Mouse (Mus musculus) liver, embryonic 12.5 days (tissue): ENCODE measurements around the gene Lrp8. TPM values are rescaled to one million over a fixed set of nuclear protein-coding genes. Genes with fewer than 3 reads are reported as not detected.

Source experiments
- ATAC-seq: fragments of 200-750 bp; cut with Nextera tagmentation; 2 replicates; pipeline ENCODE4 v1.8.0; 2017; ENCODE audit warnings: moderate number of reproducible peaks, mild to moderate bottlenecking, moderate library complexity
- H3K27ac ChIP-seq: fragments of 300-500 bp; sonication (generic); 2 replicates; pipeline ENCODE4 v1.5.1; 2016; ENCODE audit warnings: mild to moderate bottlenecking
- H3K27me3 ChIP-seq: fragments of 300-500 bp; sonication (generic); replicated peaks from 2 replicates; pipeline ENCODE4 v1.6.1; 2016; ENCODE audit warnings: mild to moderate bottlenecking, moderate library complexity
- H3K36me3 ChIP-seq: fragments of 300-500 bp; sonication (generic); 2 replicates; pipeline ENCODE4 v1.6.1; 2016; ENCODE audit warnings: mild to moderate bottlenecking, moderate library complexity
- H3K4me1 ChIP-seq: fragments of 300-500 bp; sonication (generic); 2 replicates; pipeline ENCODE4 v1.6.1; 2016
- H3K4me2 ChIP-seq: fragments of 300-500 bp; sonication (generic); 2 replicates; pipeline ENCODE4 v1.6.1; 2016; ENCODE audit warnings: mild to moderate bottlenecking, moderate library complexity
- H3K4me3 ChIP-seq: fragments of 300-500 bp; sonication (generic); 2 replicates; pipeline ENCODE4 v1.5.1; 2016; ENCODE audit warnings: mild to moderate bottlenecking, moderate library complexity
- H3K9ac ChIP-seq: fragments of 300-500 bp; sonication (generic); 2 replicates; pipeline ENCODE4 v1.6.1; 2016; ENCODE audit warnings: mild to moderate bottlenecking, moderate library complexity
- H3K9me3 ChIP-seq: fragments of 300-500 bp; sonication (generic); replicated peaks from 2 replicates; pipeline ENCODE4 v1.6.1; 2016; ENCODE audit warnings: mild to moderate bottlenecking, moderate library complexity
- WGBS: fragments of 180-500 bp; shearing (Covaris S2); methylation state at CpG from one replicate; pipeline ENCODE4 v1.1.7; 2016; ENCODE audit not compliant: insufficient replicate concordance; 5-methylcytosine and 5-hydroxymethylcytosine counted together
- polyA plus RNA-seq: library from polyadenylated mRNA; unstranded; fragments of >200 nt; fragmentation: Nextera tagmentation; extraction: Ambion mirVana; gene quantifications from 2 replicates; pipeline ENCODE4 v1.2.1, GENCODE M21; 2016

Lrp8 gene
- polyA plus RNA-seq: 7.6 and 8.5 TPM in 2 replicates

DNA sequence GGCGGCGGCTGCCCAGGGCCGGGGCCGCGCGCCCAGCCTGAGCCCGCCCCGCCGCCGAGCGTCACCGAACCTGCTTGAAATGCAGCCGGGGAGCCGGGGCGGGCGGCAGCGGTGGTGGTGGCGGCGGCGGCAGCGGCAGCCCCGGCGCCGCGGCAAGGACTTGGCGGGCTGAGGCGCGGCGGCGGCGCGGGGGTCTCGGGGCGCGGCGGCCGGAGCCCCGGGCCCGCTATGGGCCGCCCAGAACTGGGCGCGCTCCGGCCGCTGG is at the start of gene Lrp8:
Lrp8 (plus strand) TSS at position 77 of the 265 bp plus-strand sequence.
- peaks cover 15% of the 10 kb centered on the region for H3K27me3 ChIP-seq
- no peaks in the 10 kb centered on the region for H3K9me3 ChIP-seq
- peak within 1 kb of the TSS; percentile 85 for H3K9ac ChIP-seq
- ATAC-seq: no peak
- H3K36me3 ChIP-seq: peaks cover 16% of the 10 kb centered on the region
- H3K4me2 ChIP-seq: peak within 1 kb of the TSS; percentile 100
- H3K4me3 ChIP-seq: peak within 1 kb of the TSS; percentile 79
- H3K27ac ChIP-seq: peak within 1 kb of the TSS; percentile 95
- 2% methylated on average over 12 of the region's 44 CpGs for WGBS
- H3K4me1 ChIP-seq: peaks cover 50% of the 10 kb centered on the region

DNA sequence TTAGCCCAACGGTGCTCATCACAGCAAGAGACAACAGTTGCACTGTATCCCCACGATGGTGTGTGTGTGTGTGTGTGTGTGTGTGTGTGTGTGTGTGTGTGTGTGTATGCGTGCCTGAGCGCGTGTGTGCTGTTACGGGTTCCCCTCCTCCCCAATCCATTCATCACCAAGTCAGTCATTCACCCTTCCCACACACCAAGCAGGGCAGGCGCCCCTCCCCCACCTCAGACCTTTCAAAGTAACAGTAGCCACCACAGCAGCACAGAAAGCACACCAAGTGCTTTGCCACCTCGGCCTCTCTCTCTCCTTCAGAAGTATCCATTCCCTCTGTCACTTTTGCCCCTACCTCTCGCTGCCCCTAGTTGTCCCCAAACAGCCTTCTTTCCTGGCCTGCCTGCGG is 45.8 kb upstream of the Lrp8 start:
- Histone ChIP-seq H3K27me3 (peaks cover 50% of the 10 kb centered on the region), H3K36me3 (no peaks in the 10 kb centered on the region), H3K4me3 (no peak overlapping the region), H3K9ac (no peak overlapping the region), H3K27ac (no peak overlapping the region), H3K4me2 (no peak overlapping the region), H3K4me1 (peaks cover 8% of the 10 kb centered on the region; the same call in 1 of the 2 replicates), H3K9me3 (no peaks in the 10 kb centered on the region)
- WGBS: 38% methylated on average over 9 of the region's 10 CpGs
- no peak for ATAC-seq

GRCm38 (mm10) chr4:107757487-107758470 is 44.3 kb upstream of the Lrp8 start:
- Histone ChIP-seq H3K9me3 (no peaks in the 10 kb centered on the region), H3K36me3 (no peaks in the 10 kb centered on the region), H3K27me3 (peaks cover 51% of the 10 kb centered on the region), H3K4me1 (peaks cover 8% of the 10 kb centered on the region; the same call in 1 of the 2 replicates), H3K27ac (no peak overlapping the region), H3K4me3 (no peak overlapping the region), H3K4me2 (no peak overlapping the region), H3K9ac (no peak overlapping the region)
- whole genome bisulfite sequencing: 64% methylated on average over 15 of the region's 15 CpGs
- no peak for ATAC-seq

GRCm38 (mm10) chr4:107758938-107759337 is 43.1 kb upstream of the Lrp8 start:
- H3K27me3 ChIP-seq: peaks cover 51% of the 10 kb centered on the region
- H3K4me1 ChIP-seq: peaks cover 8% of the 10 kb centered on the region; the same call in 1 of the 2 replicates
- 64% methylated on average over 9 of the region's 9 CpGs for WGBS
- H3K36me3 ChIP-seq: no peaks in the 10 kb centered on the region
- no peak overlapping the region for H3K9ac ChIP-seq
- H3K4me3 ChIP-seq: no peak overlapping the region
- no peak overlapping the region for H3K27ac ChIP-seq
- ATAC-seq: no peak
- no peak overlapping the region for H3K4me2 ChIP-seq
- H3K9me3 ChIP-seq: no peaks in the 10 kb centered on the region

DNA sequence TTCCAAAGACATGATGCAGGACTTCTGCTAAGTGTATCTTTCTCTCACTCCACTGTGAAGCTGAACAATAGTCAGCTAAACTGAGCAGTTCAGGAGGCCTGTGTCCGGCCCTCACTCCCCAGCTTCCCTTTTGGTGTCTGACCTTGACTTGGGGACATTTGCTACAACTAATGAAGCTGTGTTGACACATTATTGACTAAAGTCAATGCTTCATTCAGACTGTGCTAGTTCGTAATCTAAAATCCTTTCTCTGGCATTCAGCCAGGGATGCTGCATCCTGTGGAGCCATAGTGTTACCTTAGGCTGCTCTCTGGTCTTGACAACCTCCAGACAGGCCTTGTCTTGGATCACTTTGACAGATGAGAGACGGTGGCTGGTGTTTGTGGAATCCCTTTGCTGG is 39.1 kb upstream of the Lrp8 start:
- 46% methylated on average over 3 of the region's 3 CpGs for WGBS
- H3K27ac ChIP-seq: no peak overlapping the region
- no peak for ATAC-seq

DNA sequence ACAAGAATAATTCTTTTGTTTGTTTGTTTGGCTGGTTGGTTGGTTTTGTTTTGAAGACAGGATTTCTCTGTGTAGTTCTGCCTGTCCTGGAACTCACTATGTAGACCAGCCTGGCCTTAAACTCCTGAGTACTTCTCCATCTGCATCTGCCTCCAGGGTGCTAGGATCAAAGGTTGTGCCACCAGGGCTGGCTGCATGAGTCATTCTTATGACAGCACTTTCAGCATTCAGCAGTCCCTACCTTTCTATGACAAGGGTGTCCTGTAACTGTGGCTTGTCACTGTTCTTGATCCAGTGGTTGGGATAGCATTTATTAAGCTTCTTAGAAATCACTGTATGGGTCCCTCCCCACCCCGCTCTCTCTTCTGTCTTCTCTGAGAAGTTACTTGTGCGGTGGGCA is 38.5 kb upstream of the Lrp8 start:
- no peak overlapping the region for H3K27ac ChIP-seq
- no peak for ATAC-seq
- H3K9me3 ChIP-seq: no peaks in the 10 kb centered on the region
- no peak overlapping the region for H3K9ac ChIP-seq
- H3K36me3 ChIP-seq: no peaks in the 10 kb centered on the region
- H3K4me3 ChIP-seq: no peak overlapping the region
- H3K4me2 ChIP-seq: no peak overlapping the region
- WGBS: 81% methylated on average over 2 of the region's 2 CpGs
- no peaks in the 10 kb centered on the region for H3K4me1 ChIP-seq
- peaks cover 36% of the 10 kb centered on the region for H3K27me3 ChIP-seq

More for the DNA sequence above, 39.1 kb upstream of the Lrp8 start:
- H3K9ac ChIP-seq: no peak overlapping the region
- peaks cover 39% of the 10 kb centered on the region for H3K27me3 ChIP-seq
- no peak overlapping the region for H3K4me2 ChIP-seq
- no peaks in the 10 kb centered on the region for H3K4me1 ChIP-seq
- no peaks in the 10 kb centered on the region for H3K9me3 ChIP-seq
- no peak overlapping the region for H3K4me3 ChIP-seq
- H3K36me3 ChIP-seq: no peaks in the 10 kb centered on the region

- 64% methylated on average over 9 of the region's 9 CpGs for WGBS
- no peak overlapping the region for H3K4me3 ChIP-seq
- no peaks in the 10 kb centered on the region for H3K36me3 ChIP-seq
- no peak overlapping the region for H3K9ac ChIP-seq
- H3K27me3 ChIP-seq: peaks cover 32% of the 10 kb centered on the region
- H3K4me1 ChIP-seq: no peaks in the 10 kb centered on the region
- H3K9me3 ChIP-seq: no peaks in the 10 kb centered on the region
- H3K4me2 ChIP-seq: no peak overlapping the region
- no peak overlapping the region for H3K27ac ChIP-seq
- ATAC-seq: no peak
Measured at GRCm38 (mm10) chr4:107765196-107765813, 36.8 kb upstream of the Lrp8 start.

GRCm38 (mm10) chr4:107766182-107766581 is 35.9 kb upstream of the Lrp8 start:
- peaks cover 23% of the 10 kb centered on the region for H3K27me3 ChIP-seq
- 68% methylated on average over 5 of the region's 5 CpGs for WGBS
- H3K27ac ChIP-seq: no peak overlapping the region

DNA sequence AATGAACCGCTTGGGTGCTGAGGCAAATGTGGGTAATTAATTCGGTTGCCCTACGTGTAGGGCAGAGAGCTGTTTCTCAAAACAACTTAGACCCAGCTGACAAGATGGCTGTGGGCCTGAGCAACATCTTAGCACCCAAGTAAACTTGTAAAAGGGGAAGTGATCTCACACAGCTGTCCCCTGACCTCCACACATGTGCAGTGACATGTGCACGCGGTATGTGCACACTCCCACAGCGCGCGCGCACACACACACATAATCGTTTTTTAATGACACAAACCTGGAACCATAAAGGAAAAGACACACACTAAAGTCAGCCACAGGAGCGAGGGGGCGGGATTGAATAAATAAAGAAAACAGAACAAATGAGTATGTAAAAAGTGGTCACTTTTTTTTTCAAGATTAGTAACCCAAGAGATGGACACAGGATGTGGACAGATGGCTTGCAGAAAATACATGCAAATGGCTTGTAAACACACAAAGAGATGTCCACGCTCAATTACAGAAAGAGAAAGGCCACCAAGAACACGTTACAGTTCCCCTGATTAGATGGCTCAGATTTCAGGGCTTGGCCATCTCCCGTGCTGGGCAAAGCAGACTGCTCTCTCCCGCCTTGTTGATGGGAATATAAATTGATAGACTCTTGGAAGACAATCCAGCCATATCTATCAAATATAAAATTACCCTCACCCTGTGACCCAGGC is 29.8 kb upstream of the Lrp8 start:
- Histone ChIP-seq H3K9ac (no peak overlapping the region), H3K4me3 (no peak overlapping the region), H3K4me2 (no peak overlapping the region), H3K4me1 (peaks cover 14% of the 10 kb centered on the region), H3K27me3 (0 out of 2 replicates have a peak, but pooled peaks cover 13% of the 10 kb centered on the region), H3K36me3 (no peaks in the 10 kb centered on the region), H3K27ac (no peak overlapping the region), H3K9me3 (0 out of 2 replicates have a peak, but pooled peaks cover 6% of the 10 kb centered on the region)
- no peak for ATAC-seq
- WGBS: 80% methylated on average over 16 of the region's 16 CpGs

More at GRCm38 (mm10) chr4:107766182-107766581, 35.9 kb upstream of the Lrp8 start:
- Histone ChIP-seq H3K4me1 (no peaks in the 10 kb centered on the region), H3K4me3 (no peak overlapping the region), H3K9ac (no peak overlapping the region), H3K9me3 (no peaks in the 10 kb centered on the region), H3K4me2 (no peak overlapping the region), H3K36me3 (no peaks in the 10 kb centered on the region)
- no peak for ATAC-seq

GRCm38 (mm10) chr4:107774868-107775267 is 27.2 kb upstream of the Lrp8 start:
- H3K27ac ChIP-seq: no peak overlapping the region
- WGBS: 35% methylated on average over 2 of the region's 2 CpGs
- H3K4me1 ChIP-seq: peaks cover 19% of the 10 kb centered on the region
- no peak overlapping the region for H3K4me3 ChIP-seq
- H3K27me3 ChIP-seq: no peaks in the 10 kb centered on the region
- no peak overlapping the region for H3K9ac ChIP-seq
- H3K36me3 ChIP-seq: no peaks in the 10 kb centered on the region
- H3K4me2 ChIP-seq: no peak overlapping the region
- H3K9me3 ChIP-seq: 0 out of 2 replicates have a peak, but pooled peaks cover 6% of the 10 kb centered on the region
- ATAC-seq: no peak

GRCm38 (mm10) chr4:107775672-107776071 is 26.4 kb upstream of the Lrp8 start:
- ATAC-seq: no peak
- Histone ChIP-seq H3K27ac (0 out of 2 replicates have a peak overlapping the region, but pooled peaks have one; percentile 5), H3K27me3 (no peaks in the 10 kb centered on the region), H3K9ac (no peak overlapping the region), H3K9me3 (0 out of 2 replicates have a peak, but pooled peaks cover 6% of the 10 kb centered on the region), H3K4me2 (no peak overlapping the region), H3K4me3 (no peak overlapping the region), H3K36me3 (no peaks in the 10 kb centered on the region), H3K4me1 (peaks cover 19% of the 10 kb centered on the region)
- 49% methylated on average over 7 of the region's 7 CpGs for WGBS
